Mouse (Mus musculus) limb, embryonic 12.5 days (tissue): ENCODE measurements around the gene Urm1. TPM values are rescaled to one million over a fixed set of nuclear protein-coding genes. Genes with fewer than 3 reads are reported as not detected.

Source experiments
- ATAC-seq: fragments of 200-750 bp; cut with Nextera tagmentation; 2 replicates; pipeline ENCODE4 v1.8.0; 2017; ENCODE audit warnings: low read depth, moderate TSS enrichment; ENCODE audit not compliant: insufficient number of reproducible peaks, insufficient read depth, low FRiP score, low TSS enrichment
- H3K27ac ChIP-seq: fragments of 300-500 bp; sonication (generic); 2 replicates; pipeline ENCODE4 v1.5.1; 2016; ENCODE audit warnings: mild to moderate bottlenecking, moderate library complexity
- H3K27me3 ChIP-seq: fragments of 300-500 bp; sonication (generic); 2 replicates; pipeline ENCODE4 v1.6.1; 2016; ENCODE audit warnings: mild to moderate bottlenecking, moderate library complexity
- H3K36me3 ChIP-seq: fragments of 300-500 bp; sonication (generic); 2 replicates; pipeline ENCODE4 v1.6.1; 2016; ENCODE audit warnings: mild to moderate bottlenecking, moderate library complexity
- H3K4me1 ChIP-seq: fragments of 300-500 bp; sonication (generic); replicated peaks from 2 replicates; pipeline ENCODE4 v1.6.1; 2016
- H3K4me2 ChIP-seq: fragments of 300-500 bp; sonication (generic); 2 replicates; pipeline ENCODE4 v1.6.1; 2016; ENCODE audit warnings: mild to moderate bottlenecking, moderate library complexity
- H3K4me3 ChIP-seq: fragments of 300-500 bp; sonication (generic); replicated peaks from 2 replicates; pipeline ENCODE4 v1.5.1; 2016; ENCODE audit warnings: mild to moderate bottlenecking
- H3K9ac ChIP-seq: fragments of 300-500 bp; sonication (generic); replicated peaks from 2 replicates; pipeline ENCODE4 v1.6.1; 2016; ENCODE audit warnings: mild to moderate bottlenecking, moderate library complexity
- H3K9me3 ChIP-seq: fragments of 300-500 bp; sonication (generic); 2 replicates; pipeline ENCODE4 v1.6.1; 2016; ENCODE audit warnings: mild to moderate bottlenecking, moderate library complexity
- WGBS: fragments of 180-500 bp; shearing (Covaris S2); methylation state at CpG from one replicate; pipeline ENCODE4 v1.1.7; 2016; 5-methylcytosine and 5-hydroxymethylcytosine counted together
- polyA plus RNA-seq: library from polyadenylated mRNA; unstranded; fragments of >200 nt; fragmentation: Nextera tagmentation; extraction: Ambion mirVana; gene quantifications from 2 replicates; pipeline ENCODE4 v1.2.1, GENCODE M21; 2016

Urm1 gene
- polyA plus RNA-seq, 1 experiment from 2014 or later, result 22.0 TPM

DNA sequence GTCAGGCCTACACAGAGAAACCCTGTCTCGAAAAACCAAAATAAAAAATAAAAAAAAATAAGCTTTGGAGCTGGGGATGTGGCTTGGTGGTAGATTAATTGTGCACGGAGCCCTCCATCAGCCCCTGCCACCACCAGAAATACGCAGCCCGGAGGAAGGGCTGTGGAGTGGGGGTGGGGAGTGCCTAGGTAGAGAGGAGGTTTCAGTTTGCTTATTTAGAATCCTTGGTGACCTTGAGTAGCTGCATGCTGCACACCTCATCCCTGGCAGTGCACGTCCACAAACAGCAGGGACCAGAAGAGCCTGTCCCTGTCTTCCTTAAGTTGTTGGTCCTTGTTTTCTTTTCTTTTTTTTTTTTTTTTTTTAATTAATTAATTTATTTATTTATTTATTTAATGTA lies 13.9 kb downstream of the Urm1 start:
- 94% methylated on average over 5 of the region's 5 CpGs for WGBS
- peaks cover 50% of the 10 kb centered on the region for H3K36me3 ChIP-seq
- no peaks in the 10 kb centered on the region for H3K27me3 ChIP-seq

DNA sequence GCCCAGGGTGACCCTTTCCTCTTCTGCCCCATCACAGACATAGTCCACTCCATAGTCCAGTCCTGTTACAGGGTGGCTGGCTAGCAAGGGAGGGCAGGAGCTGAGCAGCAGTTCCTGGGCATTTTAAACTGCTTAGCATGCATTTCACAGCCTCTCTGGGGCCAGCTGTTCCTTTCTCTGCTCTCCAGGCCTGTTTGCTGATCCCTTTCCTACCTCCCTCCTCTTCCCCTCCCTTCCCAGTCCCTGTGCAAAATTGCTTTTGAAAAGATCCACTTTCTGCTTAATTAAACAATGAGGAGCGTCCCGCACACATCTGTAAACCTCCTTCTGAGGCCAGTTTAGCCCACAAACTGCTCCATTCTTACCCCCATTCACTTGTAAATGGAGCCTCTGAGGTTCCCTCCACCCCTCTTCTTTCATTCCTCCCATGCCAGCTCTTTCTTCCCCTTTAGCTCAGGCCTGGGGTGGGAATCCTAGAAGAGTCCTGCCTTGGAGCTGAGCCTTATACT lies 15.6 kb downstream of the Urm1 start:
- 60% methylated on average over 2 of the region's 2 CpGs for WGBS
- Histone ChIP-seq H3K9me3 (no peaks in the 10 kb centered on the region), H3K27me3 (no peaks in the 10 kb centered on the region), H3K4me2 (no peak overlapping the region), H3K4me3 (no peak overlapping the region), H3K4me1 (no peaks in the 10 kb centered on the region), H3K36me3 (peaks cover 64% of the 10 kb centered on the region), H3K27ac (no peak overlapping the region), H3K9ac (peak overlapping the region; percentile 27; the same call in 1 of the 2 replicates)
- no peak for ATAC-seq

More for the DNA sequence above, 13.9 kb downstream of the Urm1 start:
- Histone ChIP-seq H3K9me3 (no peaks in the 10 kb centered on the region), H3K4me1 (no peaks in the 10 kb centered on the region), H3K4me3 (no peak overlapping the region), H3K9ac (no peak overlapping the region), H3K4me2 (no peak overlapping the region), H3K27ac (no peak overlapping the region)
- no peak for ATAC-seq

DNA sequence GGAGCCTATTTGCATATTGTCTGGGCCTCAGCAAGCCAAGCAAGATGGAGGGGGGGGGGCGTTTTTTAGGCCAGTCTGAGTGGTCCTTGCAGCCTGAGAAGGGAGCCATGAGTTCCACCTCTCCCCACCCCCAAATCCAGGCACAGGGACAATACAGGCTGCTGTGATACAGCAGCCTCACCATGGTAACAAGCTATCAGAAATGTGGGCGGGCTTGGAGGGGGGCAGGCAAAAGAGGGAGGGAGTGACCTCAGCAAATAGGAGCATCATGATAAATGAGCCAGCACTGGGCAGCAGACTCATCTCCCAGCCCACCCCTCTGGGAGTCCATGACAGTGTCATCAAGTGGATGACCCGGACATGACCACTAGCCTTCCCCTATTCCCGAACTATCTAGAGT lies 19.6 kb downstream of the Urm1 start:
- 58% methylated on average over 4 of the region's 4 CpGs for WGBS
- no peak for ATAC-seq
- H3K4me1 ChIP-seq, result no peaks in the 10 kb centered on the region

DNA sequence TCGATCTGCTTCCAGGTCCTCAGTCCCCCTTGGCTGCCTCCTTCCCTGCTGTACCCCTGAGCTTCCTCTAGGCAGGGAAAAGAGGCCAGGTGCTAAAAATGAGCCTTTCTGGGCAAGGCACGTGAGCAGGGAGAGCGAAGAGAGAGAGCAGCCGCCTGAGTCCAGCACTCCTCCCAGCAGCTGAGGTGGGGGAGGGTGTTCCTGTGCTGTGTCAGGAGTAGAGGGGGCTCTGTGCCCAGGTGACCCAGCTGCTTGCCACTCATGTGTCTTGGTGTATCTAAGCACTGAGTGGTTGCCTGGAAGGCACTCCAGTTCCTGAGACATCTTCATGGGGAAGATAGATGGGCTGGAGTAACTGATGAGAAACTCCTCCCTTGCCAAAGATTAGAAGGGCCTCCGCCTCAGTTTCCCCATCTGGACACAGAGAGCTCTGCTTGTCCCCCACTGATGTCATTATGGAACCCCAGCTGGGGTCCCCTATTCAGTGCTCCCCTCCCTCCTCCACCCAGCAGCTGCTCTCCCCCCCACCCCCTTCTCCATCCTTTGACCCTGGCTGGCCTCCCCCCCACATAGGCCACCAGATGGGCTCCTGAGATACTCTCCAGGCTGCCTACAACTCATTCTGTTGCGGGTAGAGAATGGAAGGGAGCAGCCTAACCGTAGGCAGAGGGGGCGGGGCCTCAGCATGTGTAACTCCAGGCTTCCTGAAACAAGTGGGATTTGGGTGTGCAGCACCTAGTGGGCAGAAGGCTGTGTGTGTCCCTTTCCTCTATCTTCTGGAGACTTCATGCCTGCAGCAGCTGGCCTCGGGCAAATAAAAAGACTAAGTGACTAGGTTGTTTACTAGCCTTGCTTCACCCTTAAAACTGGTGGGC lies 23.6 kb downstream of the Urm1 start:
- H3K4me1 ChIP-seq, result peaks cover 14% of the 10 kb centered on the region
- no peak overlapping the region for H3K4me3 ChIP-seq
- H3K27me3 ChIP-seq, result peaks cover 60% of the 10 kb centered on the region
- no peak overlapping the region for H3K27ac ChIP-seq
- no peaks in the 10 kb centered on the region for H3K9me3 ChIP-seq
- WGBS, result 63% methylated on average over 9 of the region's 9 CpGs
- H3K9ac ChIP-seq, result no peak overlapping the region
- no peak overlapping the region for H3K4me2 ChIP-seq
- no peak for ATAC-seq
- peaks cover 58% of the 10 kb centered on the region for H3K36me3 ChIP-seq

More for the DNA sequence above, 19.6 kb downstream of the Urm1 start:
- H3K9me3 ChIP-seq, result no peaks in the 10 kb centered on the region
- H3K27me3 ChIP-seq, result peaks cover 20% of the 10 kb centered on the region
- H3K4me3 ChIP-seq, result no peak overlapping the region
- H3K36me3 ChIP-seq, result peaks cover 83% of the 10 kb centered on the region
- no peak overlapping the region for H3K27ac ChIP-seq
- no peak overlapping the region for H3K4me2 ChIP-seq
- no peak overlapping the region for H3K9ac ChIP-seq

DNA sequence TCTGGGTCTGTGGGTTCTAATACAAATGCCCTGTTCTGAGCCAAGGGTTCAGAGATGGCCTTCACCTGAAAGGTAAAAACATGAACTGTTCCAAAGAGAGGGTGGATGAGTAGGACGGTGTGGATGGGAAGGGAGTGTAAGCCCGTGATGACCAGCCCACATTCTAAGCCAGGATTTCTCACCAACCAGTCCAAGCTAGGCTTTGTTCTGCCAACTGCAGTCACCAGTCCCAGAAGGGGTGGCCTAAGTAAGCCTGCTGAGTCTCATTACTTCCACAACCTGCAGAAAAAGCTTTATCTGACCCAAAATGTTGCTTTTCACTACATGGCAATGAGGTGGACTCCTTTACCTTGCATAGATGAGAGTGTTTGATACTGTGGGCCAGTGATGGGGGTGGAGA lies 24.2 kb downstream of the Urm1 start:
- Histone ChIP-seq H3K36me3 (peaks cover 52% of the 10 kb centered on the region), H3K4me1 (peaks cover 14% of the 10 kb centered on the region), H3K27ac (no peak overlapping the region), H3K4me3 (no peak overlapping the region), H3K9ac (no peak overlapping the region), H3K9me3 (no peaks in the 10 kb centered on the region), H3K27me3 (peaks cover 66% of the 10 kb centered on the region), H3K4me2 (no peak overlapping the region)
- WGBS, result 73% methylated on average over 2 of the region's 2 CpGs
- no peak for ATAC-seq

DNA sequence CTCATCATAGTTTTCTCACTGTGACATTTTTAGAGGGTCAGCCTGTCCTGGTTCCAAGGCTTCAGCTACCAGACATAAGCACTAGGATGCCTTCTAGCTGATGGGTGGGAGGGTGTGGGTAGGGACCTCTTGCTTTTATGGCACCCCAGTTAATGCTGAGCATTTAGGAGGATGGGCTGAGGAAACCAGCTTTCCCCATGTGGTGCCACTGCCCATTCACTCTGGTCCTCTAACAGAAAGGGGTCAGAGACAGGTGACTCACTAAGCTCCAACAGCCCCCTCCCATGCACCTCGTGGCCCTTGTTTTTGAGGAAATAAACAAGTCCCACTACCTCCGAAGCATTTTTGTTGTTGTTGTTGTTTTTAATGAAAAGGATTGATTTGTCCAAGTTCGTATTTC lies 24.8 kb downstream of the Urm1 start:
- peaks cover 14% of the 10 kb centered on the region for H3K4me1 ChIP-seq
- H3K4me2 ChIP-seq, result no peak overlapping the region
- H3K9me3 ChIP-seq, result no peaks in the 10 kb centered on the region
- peaks cover 47% of the 10 kb centered on the region for H3K36me3 ChIP-seq
- 18% methylated on average over 3 of the region's 3 CpGs for WGBS
- ATAC-seq, result no peak
- H3K27ac ChIP-seq, result no peak overlapping the region
- H3K4me3 ChIP-seq, result no peak overlapping the region
- peaks cover 69% of the 10 kb centered on the region for H3K27me3 ChIP-seq
- H3K9ac ChIP-seq, result no peak overlapping the region

DNA sequence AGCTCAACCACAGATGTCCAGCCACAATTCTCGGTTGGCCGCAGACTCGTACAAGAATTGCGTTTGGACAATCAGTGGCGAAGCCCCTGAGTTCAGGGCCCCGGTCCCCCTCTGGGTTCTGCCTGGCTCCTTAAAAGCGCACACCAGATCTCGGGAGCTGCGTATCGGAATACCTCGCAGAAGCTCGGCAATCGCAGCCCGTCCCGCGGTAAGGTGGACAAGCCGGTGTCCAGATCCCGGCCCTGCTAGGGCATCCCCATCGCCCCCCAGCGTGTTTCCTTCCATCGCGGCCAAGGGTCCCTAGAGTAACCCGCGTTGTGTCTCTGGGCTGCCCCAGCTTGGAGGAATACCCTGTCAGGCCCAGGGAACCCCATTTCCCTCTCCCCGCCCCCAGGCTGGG lies 25.8 kb downstream of the Urm1 start:
- WGBS, result 4% methylated on average over 25 of the region's 25 CpGs
- Histone ChIP-seq H3K9ac (peak overlapping the region; percentile 47; the same call in 1 of the 2 replicates), H3K4me3 (peak overlapping the region; percentile 38), H3K4me2 (peak overlapping the region; percentile 59), H3K27ac (no peak overlapping the region), H3K27me3 (peaks cover 77% of the 10 kb centered on the region), H3K9me3 (no peaks in the 10 kb centered on the region), H3K4me1 (peaks cover 14% of the 10 kb centered on the region), H3K36me3 (peaks cover 39% of the 10 kb centered on the region)
- ATAC-seq, result no peak

DNA sequence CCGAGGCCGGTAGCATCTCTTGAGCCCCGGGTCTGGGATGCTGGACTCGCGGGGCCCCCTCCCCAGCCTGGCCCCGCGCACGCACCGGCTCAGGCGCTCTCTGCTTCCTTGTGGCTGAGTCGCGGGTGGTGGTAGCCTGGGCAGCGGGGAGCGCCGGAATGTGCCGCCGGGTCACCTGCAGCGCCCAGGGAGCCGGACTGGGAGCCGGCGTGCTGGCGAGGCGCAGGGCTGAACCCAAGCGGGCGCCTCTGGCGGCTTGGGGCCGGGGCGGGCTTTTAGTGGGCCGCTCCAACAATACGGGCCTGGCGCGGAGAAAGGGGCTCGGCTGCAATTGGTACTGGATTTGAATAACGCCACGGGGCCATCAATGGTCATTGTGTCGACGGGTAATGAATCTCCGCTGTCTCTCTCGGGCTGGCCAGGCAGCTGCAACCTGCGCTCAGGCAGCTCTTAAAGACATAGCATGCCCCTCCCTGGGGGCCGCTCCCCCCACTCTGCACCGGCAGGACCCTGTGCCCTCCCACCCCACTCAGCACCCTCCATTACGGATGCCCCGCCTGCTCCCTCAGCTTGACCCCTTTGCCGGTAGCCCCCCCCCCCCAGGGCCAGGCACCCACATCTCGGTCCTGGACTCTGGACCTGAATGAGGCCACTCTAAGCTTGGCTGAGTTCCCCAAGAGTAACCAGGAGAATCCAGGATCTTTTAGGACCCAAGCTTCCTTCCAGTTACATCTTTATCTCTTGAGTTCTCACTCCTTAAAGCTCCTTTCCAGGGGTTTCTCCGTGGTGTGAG lies 26.4 kb downstream of the Urm1 start:
- H3K27me3 ChIP-seq, result peaks cover 78% of the 10 kb centered on the region

DNA sequence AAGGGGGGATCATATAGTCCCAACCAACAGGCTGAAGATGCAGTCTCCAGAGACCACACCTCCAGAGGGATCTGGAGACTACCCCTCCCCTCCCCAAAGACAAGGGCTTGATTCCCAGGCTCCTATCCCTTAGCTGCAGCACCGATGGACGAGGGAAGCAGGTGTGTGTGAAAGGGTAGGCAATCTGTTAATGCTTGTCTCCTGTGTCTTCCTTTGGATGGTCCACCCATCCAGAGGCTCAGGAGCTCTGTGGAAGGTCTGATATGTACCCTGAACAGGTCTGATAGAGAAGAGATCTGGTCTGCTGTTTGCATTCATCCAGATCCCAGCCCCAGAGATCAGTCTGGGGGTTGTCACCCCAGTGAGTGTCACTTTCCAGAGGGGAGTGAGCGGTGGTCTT lies 27.0 kb downstream of the Urm1 start:
- no peak for ATAC-seq
- peaks cover 14% of the 10 kb centered on the region for H3K4me1 ChIP-seq
- H3K27me3 ChIP-seq, result peaks cover 78% of the 10 kb centered on the region
- peaks cover 27% of the 10 kb centered on the region for H3K36me3 ChIP-seq
- H3K9ac ChIP-seq, result no peak overlapping the region
- WGBS, result 38% methylated on average over 3 of the region's 3 CpGs
- H3K4me3 ChIP-seq, result no peak overlapping the region
- H3K4me2 ChIP-seq, result no peak overlapping the region
- H3K9me3 ChIP-seq, result no peaks in the 10 kb centered on the region
- H3K27ac ChIP-seq, result no peak overlapping the region

More for the DNA sequence above, 26.4 kb downstream of the Urm1 start:
- Histone ChIP-seq H3K27ac (no peak overlapping the region), H3K9me3 (no peaks in the 10 kb centered on the region), H3K9ac (peak overlapping the region; percentile 47; the same call in 1 of the 2 replicates), H3K4me1 (peaks cover 14% of the 10 kb centered on the region), H3K4me2 (peak overlapping the region; percentile 59), H3K36me3 (peaks cover 33% of the 10 kb centered on the region), H3K4me3 (peak overlapping the region; percentile 38)
- ATAC-seq, result peak; percentile 4; the same call in 1 of the 2 replicates
- 3% methylated on average over 47 of the region's 47 CpGs for WGBS

DNA sequence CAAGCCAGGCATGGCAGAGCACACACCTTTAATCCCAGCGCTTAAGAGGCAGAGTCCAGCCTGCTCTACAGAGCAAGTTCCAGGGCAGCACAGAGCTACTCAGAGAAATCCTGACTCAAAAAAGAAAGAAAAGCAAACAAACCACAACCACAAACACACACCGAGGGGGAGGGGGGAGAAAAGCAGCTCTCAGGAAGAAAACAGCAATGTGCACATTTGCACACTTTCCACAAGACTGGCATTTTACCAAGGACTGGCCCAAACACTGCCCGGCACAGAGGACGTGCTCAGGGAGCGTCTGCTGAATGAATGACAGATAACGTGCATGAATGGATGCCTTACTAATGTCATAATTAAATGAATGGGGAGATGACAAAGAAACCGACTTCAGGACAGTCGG lies 29.2 kb downstream of the Urm1 start:
- H3K4me1 ChIP-seq, result peaks cover 14% of the 10 kb centered on the region
- no peak for ATAC-seq
- 82% methylated on average over 8 of the region's 8 CpGs for WGBS
- H3K9ac ChIP-seq, result no peak overlapping the region
- H3K4me2 ChIP-seq, result no peak overlapping the region
- H3K4me3 ChIP-seq, result no peak overlapping the region
- peaks cover 71% of the 10 kb centered on the region for H3K27me3 ChIP-seq
- H3K9me3 ChIP-seq, result no peaks in the 10 kb centered on the region
- H3K27ac ChIP-seq, result no peak overlapping the region
- 0 out of 2 replicates have a peak, but pooled peaks cover 7% of the 10 kb centered on the region for H3K36me3 ChIP-seq

DNA sequence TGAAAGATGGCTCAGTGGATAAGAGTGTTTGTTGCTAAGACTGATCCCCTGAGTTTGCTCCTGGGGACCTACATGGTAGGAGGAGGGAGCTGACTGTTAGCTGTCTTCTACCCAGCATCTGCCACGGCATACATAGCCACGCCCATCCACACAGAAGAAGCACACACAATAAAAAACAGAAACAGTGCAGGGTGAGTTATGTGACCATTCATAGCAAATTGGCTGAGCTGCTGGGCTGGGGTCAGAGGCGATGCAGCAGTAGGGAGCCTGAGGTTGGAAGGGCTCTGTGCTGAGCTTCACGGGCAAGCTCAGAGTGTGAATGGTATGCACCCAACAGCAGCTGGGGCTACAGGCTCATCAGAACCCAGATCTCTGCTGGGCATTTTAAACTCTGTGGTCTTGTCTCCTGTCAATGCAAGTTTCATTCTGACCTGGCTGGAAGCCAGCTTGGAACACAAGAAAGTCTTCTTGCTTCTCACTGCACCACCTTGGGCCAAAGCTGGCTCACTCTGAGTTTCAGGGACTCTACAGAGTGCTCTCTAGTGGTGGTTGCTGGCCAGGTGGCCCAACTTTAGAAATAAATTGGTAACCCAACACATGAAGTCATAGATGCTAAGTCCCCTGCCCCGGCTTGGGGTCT lies 30.1 kb downstream of the Urm1 start:
- no peak for ATAC-seq

More for the DNA sequence above, 30.1 kb downstream of the Urm1 start:
- Histone ChIP-seq H3K4me2 (no peak overlapping the region), H3K27ac (no peak overlapping the region), H3K9me3 (no peaks in the 10 kb centered on the region), H3K9ac (no peak overlapping the region), H3K27me3 (peaks cover 65% of the 10 kb centered on the region), H3K36me3 (no peaks in the 10 kb centered on the region), H3K4me3 (no peak overlapping the region), H3K4me1 (peaks cover 14% of the 10 kb centered on the region)
- WGBS, result 59% methylated on average over 5 of the region's 5 CpGs
